Mouse (Mus musculus) left cerebral cortex, adult 8-10 months (tissue): ENCODE measurements around the gene Fsd1l. TPM values are rescaled to one million over a fixed set of nuclear protein-coding genes. Genes with fewer than 3 reads are reported as not detected.
A peak's percentile ranks its signal among the peaks of the same experiment; 100 is the strongest.
"Not testable (repeated sequence)": the region's sequence is repeated elsewhere in the genome, so short reads cannot be mapped to it uniquely, and the experiment has no call there.

Experiments used
- DNase-seq, 2 experiments: peaks; one replicate each; pipeline ENCODE4 v3.0.0; 2022; ENCODE audit warnings: low spot score in 2 of 2
- total RNA-seq, 4 experiments: library from RNA; stranded (reverse); gene quantifications; 2 replicates each; pipeline ENCODE4 v1.2.4; 2022

Gene Fsd1l
- total RNA-seq, 4 experiments from 2014 or later = 30.4 to 36.6 (median 33.3) TPM

GRCm38 (mm10) chr4:53628924-53629323 is 2.3 kb upstream of the Fsd1l start:
- DNase-seq = no peak

- no peak for DNase-seq
Measured at GRCm38 (mm10) chr4:53630963-53631315, 332 bp upstream of the Fsd1l start.

- DNase-seq = no peak
Measured at GRCm38 (mm10) chr4:53632011-53632349, 709 bp downstream of the Fsd1l start.

GRCm38 (mm10) chr4:53635336-53635735 is 4.1 kb downstream of the Fsd1l start:
- DNase-seq = no peak

GRCm38 (mm10) chr4:53637269-53637909 is 6.1 kb downstream of the Fsd1l start:
- no peak for DNase-seq

GRCm38 (mm10) chr4:53638549-53639123 is 7.4 kb downstream of the Fsd1l start:
- no peak for DNase-seq

- no peak for DNase-seq
Measured at GRCm38 (mm10) chr4:53658029-53658428, 26.8 kb downstream of the Fsd1l start.

- DNase-seq = no peak
Measured at GRCm38 (mm10) chr4:53660711-53661110, 29.4 kb downstream of the Fsd1l start.

- no peak for DNase-seq
Measured at GRCm38 (mm10) chr4:53682092-53682491, 50.8 kb downstream of the Fsd1l start.

- DNase-seq = no peak
Measured at GRCm38 (mm10) chr4:53688965-53689364, 57.7 kb downstream of the Fsd1l start.

- DNase-seq = peak in 1 of 2 experiments; percentile 20
Measured at GRCm38 (mm10) chr4:53691418-53691817, 60.1 kb downstream of the Fsd1l start.

- DNase-seq = not testable (repeated sequence)
Measured at GRCm38 (mm10) chr4:53709166-53709565, 77.9 kb downstream of the Fsd1l start.

GRCm38 (mm10) chr4:53710021-53710420 is 78.8 kb downstream of the Fsd1l start:
- DNase-seq = no peak

GRCm38 (mm10) chr4:53710555-53711328 is 79.5 kb downstream of the Fsd1l start:
- DNase-seq = no peak

GRCm38 (mm10) chr4:53713704-53714050 is 82.4 kb downstream of the Fsd1l start, which contains the start of gene Fktn:
Fktn (plus strand) TSS chr4:53713998.
- no peak for DNase-seq

GRCm38 (mm10) chr4:53714051-53714814 is 83.0 kb downstream of the Fsd1l start:
- DNase-seq = peak; percentile 89 to 90

- DNase-seq = no peak
Measured at GRCm38 (mm10) chr4:53715977-53716376, 84.7 kb downstream of the Fsd1l start.

- DNase-seq = no peak
Measured at GRCm38 (mm10) chr4:53717546-53717945, 86.3 kb downstream of the Fsd1l start.

GRCm38 (mm10) chr4:53718261-53718660 is 87.0 kb downstream of the Fsd1l start:
- no peak for DNase-seq

- DNase-seq = no peak
Measured at GRCm38 (mm10) chr4:53722506-53722905, 91.2 kb downstream of the Fsd1l start.

- not testable (repeated sequence) for DNase-seq
Measured at GRCm38 (mm10) chr4:53726100-53726499, 94.8 kb downstream of the Fsd1l start.

- DNase-seq = no peak
Measured at GRCm38 (mm10) chr4:53728121-53728520, 96.8 kb downstream of the Fsd1l start.
